Mouse (Mus musculus): ENCODE data around the gene Ltbp2. TPM values are rescaled to one million over a fixed set of nuclear protein-coding genes. Genes with fewer than 3 reads are reported as not detected.

Ltbp2 gene
- polyA plus RNA-seq, 1 experiment: 96.8 TPM

DNA sequence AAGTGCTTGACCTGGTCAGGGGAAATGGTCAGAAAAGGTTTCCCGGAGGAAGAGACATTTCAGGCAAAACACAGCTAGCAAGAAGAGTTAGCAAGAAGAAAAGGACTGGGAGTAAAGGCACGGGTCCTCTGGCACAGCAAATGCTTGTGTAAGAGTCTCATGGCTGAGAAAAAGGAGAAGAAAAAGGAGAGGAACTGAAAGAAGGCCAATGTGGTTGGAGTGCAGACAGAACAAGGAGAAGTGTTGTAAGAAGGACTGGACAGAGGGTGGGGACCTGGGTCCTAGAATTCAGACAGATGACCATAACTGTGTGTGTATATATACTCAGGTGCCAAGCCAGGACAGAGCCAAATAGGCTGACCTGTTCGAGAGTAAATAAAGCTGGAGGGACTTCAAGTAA, 128.2 kb downstream of the Ltbp2 start:
- Histone ChIP-seq H3K4me1 (ENCODE audit: control insufficient read depth, insufficient read depth, low read length) (no peaks in the 10 kb centered on the region), H3K4me3 (replicated peaks; ENCODE audit: extremely low read depth, low read depth, low read length) (no peak overlapping the region)
- DNase-seq: no peak
- WGBS: 60% methylated on average over 3 of the region's 3 CpGs
- TF ChIP-seq POLR2A (IDR thresholded peaks at IDR 0.05; ENCODE audit: borderline replicate concordance, extremely low read depth, low read depth, low read length) (no peak), CTCF (IDR thresholded peaks at IDR 0.05; ENCODE audit: insufficient read depth, low read length) (no peak)

GRCm38 (mm10) chr12:84745700-84746099, 130.6 kb downstream of the Ltbp2 start:
- 51% methylated on average over 4 of the region's 4 CpGs for WGBS
- H3K4me1 ChIP-seq (ENCODE audit: control insufficient read depth, insufficient read depth, low read length): no peaks in the 10 kb centered on the region
- TF ChIP-seq POLR2A (IDR thresholded peaks at IDR 0.05; ENCODE audit: borderline replicate concordance, extremely low read depth, low read depth, low read length) (no peak), CTCF (IDR thresholded peaks at IDR 0.05; ENCODE audit: insufficient read depth, low read length) (no peak)
- no peak overlapping the region for H3K4me3 ChIP-seq (replicated peaks; ENCODE audit: extremely low read depth, low read depth, low read length)
- DNase-seq: no peak

GRCm38 (mm10) chr12:84743496-84743895, 132.8 kb downstream of the Ltbp2 start:
- DNase-seq: no peak
- no peaks in the 10 kb centered on the region for H3K4me1 ChIP-seq (ENCODE audit: control insufficient read depth, insufficient read depth, low read length)
- TF ChIP-seq POLR2A (IDR thresholded peaks at IDR 0.05; ENCODE audit: borderline replicate concordance, extremely low read depth, low read depth, low read length): no peak
- WGBS: 79% methylated on average over 10 of the region's 10 CpGs
- no peak overlapping the region for H3K4me3 ChIP-seq (replicated peaks; ENCODE audit: extremely low read depth, low read depth, low read length)

GRCm38 (mm10) chr12:84733366-84733765, 143.0 kb downstream of the Ltbp2 start:
- DNase-seq: no peak
- WGBS: 64% methylated on average over 13 of the region's 13 CpGs
- no peaks in the 10 kb centered on the region for H3K4me1 ChIP-seq (ENCODE audit: control insufficient read depth, insufficient read depth, low read length)
- no peak overlapping the region for H3K4me3 ChIP-seq (replicated peaks; ENCODE audit: extremely low read depth, low read depth, low read length)
- TF ChIP-seq POLR2A (IDR thresholded peaks at IDR 0.05; ENCODE audit: borderline replicate concordance, extremely low read depth, low read depth, low read length): no peak
- no peak for TF ChIP-seq CTCF (IDR thresholded peaks at IDR 0.05; ENCODE audit: insufficient read depth, low read length)

Other genes with a start within 250 kb of the Ltbp2 start
- gene Vrtn, start 235.5 kb downstream of the Ltbp2 start, polyA plus RNA-seq (2012; rRNA removed): not detected in 2 replicates
- gene Syndig1l, start 177.7 kb downstream of the Ltbp2 start, polyA plus RNA-seq (2012; rRNA removed): 0.07 TPM in 1 of 2 replicates, not detected in the other
- 572 and 1,005 TPM in 2 replicates for gene Npc2, start 103.4 kb downstream of the Ltbp2 start, polyA plus RNA-seq (2012; rRNA removed)
- 28.0 and 34.2 TPM in 2 replicates for gene Isca2, start 103.3 kb downstream of the Ltbp2 start, polyA plus RNA-seq (2012; rRNA removed)
- gene Fcf1, start 94.4 kb upstream of the Ltbp2 start, polyA plus RNA-seq (2012; rRNA removed): 18.4 and 34.0 TPM in 2 replicates
- gene Arel1, start 94.4 kb upstream of the Ltbp2 start, polyA plus RNA-seq (2012; rRNA removed): 22.9 and 26.9 TPM in 2 replicates
- 12.4 and 16.2 TPM in 2 replicates for gene Ylpm1, start 119.8 kb upstream of the Ltbp2 start, polyA plus RNA-seq (2012; rRNA removed)
- 2.6 and 2.8 TPM in 2 replicates for gene Prox2, start 234.2 kb upstream of the Ltbp2 start, polyA plus RNA-seq (2012; rRNA removed)
- gene Dlst, start 234.3 kb upstream of the Ltbp2 start, polyA plus RNA-seq (2012; rRNA removed): 62.8 and 88.7 TPM in 2 replicates

All from lung, adult 2 months (tissue).